Mouse (Mus musculus) naive thymus-derived CD4-positive, alpha-beta T cell, adult 2 months (primary cell): ENCODE results near the gene Nbeal2.

Source experiments
- DNase-seq: peaks from one replicate; pipeline ENCODE4 v3.0.0-alpha.2; 2011; ENCODE audit warnings: low read depth

Nbeal2 gene

GRCm38 (mm10) chr9:110645219-110645618, 8.7 kb downstream of the Nbeal2 start:
- peak; percentile 81 for DNase-seq

GRCm38 (mm10) chr9:110644295-110644694, 9.7 kb downstream of the Nbeal2 start:
- no peak for DNase-seq

GRCm38 (mm10) chr9:110643787-110644186, 10.2 kb downstream of the Nbeal2 start:
- no peak for DNase-seq

GRCm38 (mm10) chr9:110642812-110643524, 11.0 kb downstream of the Nbeal2 start:
- DNase-seq: no peak

GRCm38 (mm10) chr9:110641006-110641405, 13.0 kb downstream of the Nbeal2 start:
- DNase-seq: no peak

GRCm38 (mm10) chr9:110638611-110639021, 15.3 kb downstream of the Nbeal2 start:
- DNase-seq: no peak

GRCm38 (mm10) chr9:110635225-110635624, 18.7 kb downstream of the Nbeal2 start:
- peak; percentile 92 for DNase-seq

- DNase-seq: no peak
Observed at GRCm38 (mm10) chr9:110633882-110634281, 20.1 kb downstream of the Nbeal2 start.

GRCm38 (mm10) chr9:110632671-110633070, 21.3 kb downstream of the Nbeal2 start:
- DNase-seq: no peak

- DNase-seq: no peak
Observed at GRCm38 (mm10) chr9:110631651-110632275, 22.2 kb downstream of the Nbeal2 start.

- DNase-seq: peak; percentile 60
Observed at GRCm38 (mm10) chr9:110631191-110631590, 22.8 kb downstream of the Nbeal2 start.

- no peak for DNase-seq
Observed at GRCm38 (mm10) chr9:110630171-110630570, 23.8 kb downstream of the Nbeal2 start.

GRCm38 (mm10) chr9:110625350-110625908, 28.5 kb downstream of the Nbeal2 start:
- DNase-seq: no peak

GRCm38 (mm10) chr9:110624361-110625166, 29.4 kb downstream of the Nbeal2 start, which contains the start of gene Nradd:
Nradd (minus strand) TSS chr9:110624452.
- no peak for DNase-seq

GRCm38 (mm10) chr9:110623416-110624195, 30.4 kb downstream of the Nbeal2 start:
- no peak for DNase-seq

- no peak for DNase-seq
Observed at GRCm38 (mm10) chr9:110622621-110623219, 31.2 kb downstream of the Nbeal2 start.

GRCm38 (mm10) chr9:110620685-110621084, 33.3 kb downstream of the Nbeal2 start:
- DNase-seq: no peak

GRCm38 (mm10) chr9:110620180-110620579, 33.8 kb downstream of the Nbeal2 start:
- no peak for DNase-seq

- no peak for DNase-seq
Observed at GRCm38 (mm10) chr9:110617081-110617480, 36.9 kb downstream of the Nbeal2 start.

- DNase-seq: no peak
Observed at GRCm38 (mm10) chr9:110611471-110611870, 42.5 kb downstream of the Nbeal2 start.

GRCm38 (mm10) chr9:110583521-110583920, 70.4 kb downstream of the Nbeal2 start:
- DNase-seq: no peak
